Mouse (Mus musculus): Measurements from ENCODE around the gene Plekho1. TPM values are rescaled to one million over a fixed set of nuclear protein-coding genes. Genes with fewer than 3 reads are reported as not detected.

The Plekho1 gene
- polyA plus RNA-seq, 1 experiment from 2014 or later, result 74.1 TPM

Other genes with a start within 250 kb of the Plekho1 start
- gene Tars2, start 235.8 kb downstream of the Plekho1 start, polyA plus RNA-seq (2015; fragmentation: Nextera tagmentation; extraction: Ambion mirVana), result 36.9 and 39.2 TPM in 2 replicates
- 22.6 and 26.5 TPM in 2 replicates for gene Rprd2, start 177.1 kb downstream of the Plekho1 start, polyA plus RNA-seq (2015; fragmentation: Nextera tagmentation; extraction: Ambion mirVana)
- gene Prpf3, start 140.1 kb downstream of the Plekho1 start, polyA plus RNA-seq (2015; fragmentation: Nextera tagmentation; extraction: Ambion mirVana), result 36.1 and 40.0 TPM in 2 replicates
- gene Mrps21, start 124.5 kb downstream of the Plekho1 start, polyA plus RNA-seq (2015; fragmentation: Nextera tagmentation; extraction: Ambion mirVana), result 327 and 348 TPM in 2 replicates
- 3.9 and 5.1 TPM in 2 replicates for gene Ciart, start 113.8 kb downstream of the Plekho1 start, polyA plus RNA-seq (2015; fragmentation: Nextera tagmentation; extraction: Ambion mirVana)
- gene BC028528, start 104.0 kb downstream of the Plekho1 start, polyA plus RNA-seq (2015; fragmentation: Nextera tagmentation; extraction: Ambion mirVana), result 21.9 and 24.1 TPM in 2 replicates
- gene Aph1a, start 102.0 kb downstream of the Plekho1 start, polyA plus RNA-seq (2015; fragmentation: Nextera tagmentation; extraction: Ambion mirVana), result 27.3 and 33.3 TPM in 2 replicates
- gene Car14, start 91.3 kb downstream of the Plekho1 start, polyA plus RNA-seq (2015; fragmentation: Nextera tagmentation; extraction: Ambion mirVana), result 1.4 and 2.7 TPM in 2 replicates
- gene Anp32e, start 66.8 kb downstream of the Plekho1 start, polyA plus RNA-seq (2015; fragmentation: Nextera tagmentation; extraction: Ambion mirVana), result 150 and 161 TPM in 2 replicates
- gene Vps45, start 62.5 kb upstream of the Plekho1 start, polyA plus RNA-seq (2015; fragmentation: Nextera tagmentation; extraction: Ambion mirVana), result 66.9 and 77.1 TPM in 2 replicates
- 9.4 and 12.7 TPM in 2 replicates for gene Otud7b, start 108.5 kb upstream of the Plekho1 start, polyA plus RNA-seq (2015; fragmentation: Nextera tagmentation; extraction: Ambion mirVana)
- gene Mtmr11, start 166.0 kb upstream of the Plekho1 start, polyA plus RNA-seq (2015; fragmentation: Nextera tagmentation; extraction: Ambion mirVana), result 10.5 and 14.1 TPM in 2 replicates
- 135 and 145 TPM in 2 replicates for gene Sf3b4, start 176.3 kb upstream of the Plekho1 start, polyA plus RNA-seq (2015; fragmentation: Nextera tagmentation; extraction: Ambion mirVana)
- 72.2 and 78.5 TPM in 2 replicates for gene Sv2a, start 185.2 kb upstream of the Plekho1 start, polyA plus RNA-seq (2015; fragmentation: Nextera tagmentation; extraction: Ambion mirVana)
- gene Bola1, start 223.7 kb upstream of the Plekho1 start, polyA plus RNA-seq (2015; fragmentation: Nextera tagmentation; extraction: Ambion mirVana), result 54.1 and 63.0 TPM in 2 replicates
- 0.52 TPM in 1 of 2 replicates, not detected in the other for gene Hist2h2ab, start 223.9 kb upstream of the Plekho1 start, polyA plus RNA-seq (2015; fragmentation: Nextera tagmentation; extraction: Ambion mirVana)
- 1.1 and 2.1 TPM in 2 replicates for gene Hist2h2ac, start 224.9 kb upstream of the Plekho1 start, polyA plus RNA-seq (2015; fragmentation: Nextera tagmentation; extraction: Ambion mirVana)
- 4.0 and 4.3 TPM in 2 replicates for gene Hist2h2be, start 225.1 kb upstream of the Plekho1 start, polyA plus RNA-seq (2015; fragmentation: Nextera tagmentation; extraction: Ambion mirVana)
- gene Hist2h3c2, start 243.1 kb upstream of the Plekho1 start, polyA plus RNA-seq (2015; fragmentation: Nextera tagmentation; extraction: Ambion mirVana), result 2.2 and 2.6 TPM in 2 replicates
- 69.0 and 69.4 TPM in 2 replicates for gene Hist2h2aa2, start 244.3 kb upstream of the Plekho1 start, polyA plus RNA-seq (2015; fragmentation: Nextera tagmentation; extraction: Ambion mirVana)
- gene Hist2h2aa1, start 249.5 kb upstream of the Plekho1 start, polyA plus RNA-seq (2015; fragmentation: Nextera tagmentation; extraction: Ambion mirVana), result 12.3 and 21.1 TPM in 2 replicates

All from neural tube, embryonic 13.5 days (tissue).